Mouse (Mus musculus) mesoderm, embryonic 11.5 days (tissue): Measurements from ENCODE around the gene Vmn1r211.
"Not testable (repeated sequence)": the region's sequence is repeated elsewhere in the genome, so short reads cannot be mapped to it uniquely, and the experiment has no call there.

Experiments
- DNase-seq: peaks from one replicate; pipeline ENCODE4 v3.0.0-alpha.2; 2012; ENCODE audit warnings: low read depth, low spot score

The Vmn1r211 gene

DNA sequence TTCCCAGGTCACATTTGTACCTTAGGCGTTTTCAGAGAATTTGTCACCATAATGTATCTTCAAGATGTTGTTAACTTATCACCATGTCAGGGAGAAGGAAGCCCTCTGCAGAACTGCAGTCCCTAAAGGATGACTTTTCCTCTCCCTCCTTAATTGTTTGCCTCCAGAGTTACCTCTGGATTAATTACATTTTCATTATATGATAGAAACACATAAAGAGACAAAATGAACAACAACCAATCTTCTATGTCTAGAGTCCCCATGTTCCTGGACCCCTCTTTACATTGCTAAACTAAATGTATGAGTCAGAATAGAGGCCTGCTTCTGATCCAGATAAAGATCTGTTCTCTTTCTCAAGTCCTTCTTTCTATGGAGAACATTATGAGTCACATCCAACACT lies at the start of gene Vmn1r211:
Gene Vmn1r211 (minus strand): TSS at position 101 of the 400 bp plus-strand sequence.
- DNase-seq: no peak

DNA sequence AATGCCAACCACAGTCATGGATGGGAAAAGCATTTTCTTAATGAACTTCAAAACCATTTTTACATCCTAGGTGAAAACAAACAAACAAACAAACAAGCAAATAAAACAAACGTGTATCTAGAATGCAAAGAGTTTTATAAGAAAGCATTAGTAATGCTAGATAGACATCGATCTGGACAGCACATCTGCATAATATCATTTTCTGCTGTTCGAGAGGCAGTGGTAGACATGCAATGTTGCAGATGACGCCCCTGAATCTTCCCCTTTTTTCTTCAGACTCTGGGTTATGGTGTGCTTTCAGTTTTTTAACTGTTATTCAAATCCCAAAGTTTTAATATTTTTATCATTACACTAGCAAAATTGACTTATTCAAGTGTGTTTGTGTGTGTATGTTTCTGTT lies 26.7 kb upstream of the Vmn1r211 start, which contains the start of gene Vmn1r212:
Gene Vmn1r212 (minus strand): TSS at position 101 of the 400 bp plus-strand sequence.
- DNase-seq: no peak

DNA sequence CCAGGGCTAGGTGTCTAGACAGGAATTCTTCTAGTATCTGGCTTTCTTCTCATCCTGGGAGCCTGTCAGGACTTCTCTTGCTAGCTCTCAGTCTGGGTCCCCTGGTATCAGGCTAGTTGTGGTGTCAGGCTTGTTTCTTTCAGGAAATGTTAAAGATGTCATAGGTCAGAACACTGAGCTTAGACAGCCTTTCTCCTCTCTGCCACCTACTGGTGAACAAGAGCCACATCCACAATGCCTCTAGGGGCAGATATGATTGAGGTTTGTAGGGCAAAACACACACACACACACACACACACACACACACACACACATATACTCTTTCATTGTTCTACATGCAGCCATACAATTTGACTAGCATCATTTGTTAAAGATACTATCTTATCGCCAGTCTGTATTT lies 21.9 kb upstream of the Vmn1r211 start:
- DNase-seq: no peak

DNA sequence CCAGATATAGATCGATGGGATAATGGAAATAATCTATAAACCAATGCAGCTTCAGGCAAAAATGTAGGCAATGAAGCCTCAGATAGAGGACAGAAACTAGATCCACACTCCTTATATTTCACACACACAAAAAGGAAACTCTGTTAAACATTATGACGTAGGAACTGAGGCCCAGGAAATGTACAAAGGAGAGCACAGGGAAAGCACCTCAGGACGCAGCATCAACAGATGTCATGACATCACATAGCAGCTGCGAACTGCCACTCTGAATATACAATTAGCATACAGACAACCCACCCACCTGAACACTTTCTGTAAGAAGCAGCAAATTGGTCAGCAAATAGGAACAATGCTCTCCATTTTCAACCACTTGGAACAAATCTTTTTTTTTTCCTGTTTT lies 2.6 kb downstream of the Vmn1r211 start:
- no peak for DNase-seq

DNA sequence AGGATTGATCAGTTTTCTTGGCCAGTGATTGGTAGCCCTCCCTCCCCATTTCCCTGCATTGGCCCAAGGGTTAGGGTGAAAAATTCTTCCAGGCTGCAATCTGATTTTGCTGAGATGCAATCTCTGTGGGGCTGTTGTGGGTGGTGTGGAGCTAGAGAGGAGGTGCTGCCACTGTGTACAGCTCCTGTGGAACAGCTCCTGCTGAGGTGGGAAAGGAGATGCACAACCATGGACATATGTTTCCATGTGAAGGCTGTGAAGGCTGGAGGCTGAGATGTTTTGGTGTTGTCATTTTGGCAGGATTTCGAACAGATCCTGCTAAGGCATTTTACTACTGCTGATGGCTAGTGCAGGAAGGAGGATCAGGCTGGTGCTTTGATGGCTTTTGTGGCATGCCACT lies 10.6 kb downstream of the Vmn1r211 start:
- DNase-seq: no peak

DNA sequence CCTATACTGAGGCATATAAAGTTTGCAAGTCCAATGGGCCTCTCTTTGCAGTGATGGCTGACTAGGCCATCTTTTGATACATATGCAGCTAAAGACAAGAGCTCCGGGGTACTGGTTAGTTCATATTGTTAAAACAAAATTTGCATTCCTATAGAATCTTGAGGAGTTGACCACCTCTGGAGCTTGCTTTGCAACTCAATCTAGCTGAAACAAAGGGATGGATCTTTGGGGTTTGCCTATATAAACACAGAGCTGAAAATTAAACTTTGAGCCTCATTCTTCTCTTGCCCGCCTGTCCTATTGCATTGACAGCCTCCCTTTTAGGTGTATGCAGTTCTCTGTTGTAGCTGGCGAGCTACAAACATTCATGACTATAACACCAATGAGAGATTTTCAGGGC lies 13.1 kb downstream of the Vmn1r211 start:
- not testable (repeated sequence) for DNase-seq

DNA sequence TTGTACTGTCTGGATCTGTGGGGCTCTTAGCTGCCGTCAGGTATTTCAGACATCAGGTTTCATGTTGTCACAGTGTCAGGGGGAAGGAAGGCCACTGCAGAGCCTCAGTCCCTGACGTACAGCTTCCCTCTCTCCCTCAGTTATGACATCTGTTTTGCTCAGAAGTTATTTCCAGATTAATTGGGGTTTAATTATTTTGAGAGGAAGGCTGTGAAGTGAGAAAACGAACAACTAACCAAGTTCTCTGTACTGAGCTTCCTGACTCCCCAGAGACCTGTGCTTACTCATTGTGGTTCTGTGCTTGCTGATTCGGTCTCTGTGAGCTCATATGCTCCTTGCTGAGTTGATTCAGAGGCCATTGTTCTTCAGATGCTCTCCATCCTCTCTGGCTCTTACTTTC lies 26.1 kb downstream of the Vmn1r211 start, which contains the start of gene Vmn1r210:
Gene Vmn1r210 (minus strand): TSS at position 101 of the 400 bp plus-strand sequence.
- DNase-seq: no peak

DNA sequence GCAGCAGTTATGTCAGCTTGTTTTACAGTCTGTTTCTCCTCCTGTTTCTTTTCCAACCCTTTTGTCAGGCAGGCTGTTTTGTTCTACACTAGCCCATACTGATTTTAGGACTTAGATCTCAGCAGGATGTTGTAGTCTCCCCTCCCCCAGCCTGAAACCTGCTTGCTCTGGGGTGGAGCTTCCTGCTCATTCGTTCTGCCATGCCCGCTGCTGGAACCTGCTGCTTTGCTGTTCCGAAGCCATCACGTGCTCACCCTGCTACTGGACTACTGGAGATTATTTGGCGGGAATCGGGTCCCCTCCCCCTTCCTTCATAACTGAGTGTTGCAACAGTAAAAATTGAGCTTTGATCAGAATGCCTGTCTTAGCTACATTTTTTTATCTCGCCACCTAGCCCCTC lies 28.0 kb downstream of the Vmn1r211 start:
- DNase-seq: not testable (repeated sequence)

DNA sequence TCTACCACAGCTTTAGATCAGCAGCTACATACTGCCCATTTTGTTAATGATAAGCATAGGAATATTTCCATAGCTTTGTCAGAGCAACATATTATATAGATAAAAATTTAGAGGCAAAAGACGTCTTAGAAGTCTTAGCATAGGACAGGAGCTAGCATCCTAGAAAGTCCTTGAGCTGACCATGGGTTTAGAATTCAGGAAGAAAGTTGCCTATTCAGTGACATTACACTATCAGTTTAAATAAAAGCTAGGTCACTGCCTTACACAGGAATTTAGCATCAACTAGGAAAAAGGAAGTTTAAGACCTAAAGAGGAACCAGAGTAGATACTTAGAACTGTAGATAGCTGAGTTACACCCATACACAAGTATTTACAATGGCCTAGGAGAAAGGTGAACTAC lies 35.8 kb downstream of the Vmn1r211 start:
- DNase-seq: not testable (repeated sequence)

DNA sequence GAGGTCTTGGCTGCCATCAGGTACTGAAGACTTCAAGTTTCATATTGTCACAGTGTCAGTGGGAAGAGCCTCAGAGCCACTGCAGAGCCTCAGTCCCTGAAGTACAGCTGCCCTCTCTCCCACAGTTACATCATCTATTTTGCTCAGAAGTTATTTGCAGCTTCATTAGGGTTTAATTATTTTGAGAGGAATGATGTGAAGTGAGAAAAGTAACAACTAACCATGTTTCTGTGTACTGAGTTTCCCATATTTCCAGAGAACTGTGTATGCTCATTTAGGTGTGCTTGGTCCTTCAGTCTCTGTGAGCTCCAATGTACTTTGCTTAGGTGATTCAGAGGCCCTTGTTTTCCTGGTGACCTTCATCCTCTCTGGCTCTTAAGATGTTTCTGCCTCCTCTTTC lies 47.8 kb downstream of the Vmn1r211 start, which contains the start of gene Vmn1r209:
Gene Vmn1r209 (minus strand): TSS at position 101 of the 400 bp plus-strand sequence.
- not testable (repeated sequence) for DNase-seq
